Mouse (Mus musculus) neural tube, embryonic 12.5 days (tissue): ENCODE data around the gene Treml2. TPM values are rescaled to one million over a fixed set of nuclear protein-coding genes. Genes with fewer than 3 reads are reported as not detected.

Experiments used
- ATAC-seq: fragments of 200-750 bp; cut with Nextera tagmentation; 2 replicates; pipeline ENCODE4 v1.8.0; 2017; ENCODE audit warnings: low read depth, mild to moderate bottlenecking, moderate TSS enrichment, moderate library complexity; ENCODE audit not compliant: low FRiP score
- H3K27ac ChIP-seq: fragments of 300-500 bp; sonication (generic); 2 replicates; pipeline ENCODE4 v1.5.1; 2016
- H3K27me3 ChIP-seq: fragments of 300-500 bp; sonication (generic); replicated peaks from 2 replicates; pipeline ENCODE4 v1.6.1; 2016; ENCODE audit warnings: mild to moderate bottlenecking
- H3K36me3 ChIP-seq: fragments of 300-500 bp; sonication (generic); 2 replicates; pipeline ENCODE4 v1.6.1; 2016; ENCODE audit warnings: mild to moderate bottlenecking
- H3K4me1 ChIP-seq: fragments of 300-500 bp; sonication (generic); 2 replicates; pipeline ENCODE4 v1.6.1; 2016
- H3K4me2 ChIP-seq: fragments of 300-500 bp; sonication (generic); replicated peaks from 2 replicates; pipeline ENCODE4 v1.6.1; 2016; ENCODE audit warnings: mild to moderate bottlenecking
- H3K4me3 ChIP-seq: fragments of 300-500 bp; sonication (generic); 2 replicates; pipeline ENCODE4 v1.5.1; 2016
- H3K9ac ChIP-seq: fragments of 300-500 bp; sonication (generic); 2 replicates; pipeline ENCODE4 v1.6.1; 2016; ENCODE audit warnings: mild to moderate bottlenecking
- H3K9me3 ChIP-seq: fragments of 300-500 bp; sonication (generic); 2 replicates; pipeline ENCODE4 v1.6.1; 2016; ENCODE audit warnings: mild to moderate bottlenecking
- WGBS: fragments of 180-500 bp; shearing (Covaris S2); methylation state at CpG from one replicate; pipeline ENCODE4 v1.1.7; 2016; 5-methylcytosine and 5-hydroxymethylcytosine counted together
- polyA plus RNA-seq: library from polyadenylated mRNA; unstranded; fragments of >200 nt; fragmentation: Nextera tagmentation; extraction: Ambion mirVana; gene quantifications from 2 replicates; pipeline ENCODE4 v1.2.1, GENCODE M21; 2016

Gene Treml2
- polyA plus RNA-seq: 0.23 and 0.27 TPM in 2 replicates

GRCm38 (mm10) chr17:48299203-48299602, at the start of gene Treml2:
Gene Treml2 (plus strand): TSS chr17:48299498.
- H3K27ac ChIP-seq: no peak within 1 kb of the TSS

GRCm38 (mm10) chr17:48249501-48249900, 49.8 kb upstream of the Treml2 start:
- ATAC-seq: no peak
- WGBS: 89% methylated on average over 11 of the region's 11 CpGs

More at GRCm38 (mm10) chr17:48299203-48299602, at the start of gene Treml2:
- Histone ChIP-seq H3K27me3 (no peaks in the 10 kb centered on the region), H3K4me2 (no peak within 1 kb of the TSS), H3K4me3 (no peak within 1 kb of the TSS), H3K36me3 (no peaks in the 10 kb centered on the region), H3K9ac (no peak within 1 kb of the TSS), H3K9me3 (no peaks in the 10 kb centered on the region), H3K4me1 (no peaks in the 10 kb centered on the region)
- no peak for ATAC-seq
- WGBS: 38% methylated on average over 3 of the region's 4 CpGs

GRCm38 (mm10) chr17:48250631-48251030, 48.7 kb upstream of the Treml2 start:
- H3K27ac ChIP-seq: no peak overlapping the region
- H3K9ac ChIP-seq: no peak overlapping the region
- ATAC-seq: no peak
- H3K9me3 ChIP-seq: no peaks in the 10 kb centered on the region; the same call in 1 of the 2 replicates
- H3K4me1 ChIP-seq: no peaks in the 10 kb centered on the region
- 94% methylated on average over 7 of the region's 7 CpGs for WGBS
- no peak overlapping the region for H3K4me3 ChIP-seq
- H3K4me2 ChIP-seq: no peak overlapping the region
- H3K27me3 ChIP-seq: no peaks in the 10 kb centered on the region
- no peaks in the 10 kb centered on the region for H3K36me3 ChIP-seq

More at GRCm38 (mm10) chr17:48249501-48249900, 49.8 kb upstream of the Treml2 start:
- H3K27ac ChIP-seq: no peak overlapping the region
- H3K4me1 ChIP-seq: no peaks in the 10 kb centered on the region
- no peak overlapping the region for H3K4me2 ChIP-seq
- H3K36me3 ChIP-seq: no peaks in the 10 kb centered on the region
- no peak overlapping the region for H3K4me3 ChIP-seq
- no peaks in the 10 kb centered on the region; the same call in 1 of the 2 replicates for H3K9me3 ChIP-seq
- no peak overlapping the region for H3K9ac ChIP-seq
- no peaks in the 10 kb centered on the region for H3K27me3 ChIP-seq

- Histone ChIP-seq H3K36me3 (no peaks in the 10 kb centered on the region), H3K4me3 (no peak overlapping the region), H3K27me3 (no peaks in the 10 kb centered on the region), H3K4me1 (no peaks in the 10 kb centered on the region), H3K4me2 (no peak overlapping the region), H3K9ac (no peak overlapping the region), H3K9me3 (peaks cover 9% of the 10 kb centered on the region; the same call in 1 of the 2 replicates), H3K27ac (no peak overlapping the region)
- no peak for ATAC-seq
Measured at GRCm38 (mm10) chr17:48256575-48256974, 42.7 kb upstream of the Treml2 start.

GRCm38 (mm10) chr17:48261868-48262267, 37.4 kb upstream of the Treml2 start:
- Histone ChIP-seq H3K4me2 (no peak overlapping the region), H3K9me3 (peaks cover 9% of the 10 kb centered on the region; the same call in 1 of the 2 replicates), H3K27me3 (no peaks in the 10 kb centered on the region), H3K4me1 (peaks cover 7% of the 10 kb centered on the region), H3K9ac (no peak overlapping the region), H3K27ac (no peak overlapping the region), H3K36me3 (no peaks in the 10 kb centered on the region), H3K4me3 (no peak overlapping the region)
- no peak for ATAC-seq
- WGBS: 80% methylated on average over 2 of the region's 2 CpGs

GRCm38 (mm10) chr17:48263741-48264362, 35.4 kb upstream of the Treml2 start, which contains the start of gene Treml4:
Gene Treml4 (plus strand): TSS chr17:48264295.
- Histone ChIP-seq H3K4me3 (no peak within 1 kb of the TSS), H3K4me2 (no peak within 1 kb of the TSS), H3K9me3 (peaks cover 9% of the 10 kb centered on the region; the same call in 1 of the 2 replicates), H3K27me3 (no peaks in the 10 kb centered on the region), H3K9ac (no peak within 1 kb of the TSS), H3K4me1 (peaks cover 7% of the 10 kb centered on the region), H3K27ac (no peak within 1 kb of the TSS), H3K36me3 (no peaks in the 10 kb centered on the region)
- WGBS: 92% methylated on average over 3 of the region's 3 CpGs
- ATAC-seq: no peak

- H3K27ac ChIP-seq: no peak overlapping the region
- no peaks in the 10 kb centered on the region for H3K27me3 ChIP-seq
- H3K4me2 ChIP-seq: no peak overlapping the region
- no peak overlapping the region for H3K4me3 ChIP-seq
- H3K4me1 ChIP-seq: peaks cover 7% of the 10 kb centered on the region
- 92% methylated on average over 7 of the region's 7 CpGs for WGBS
- no peaks in the 10 kb centered on the region for H3K36me3 ChIP-seq
- peaks cover 3% of the 10 kb centered on the region; the same call in 1 of the 2 replicates for H3K9me3 ChIP-seq
- H3K9ac ChIP-seq: no peak overlapping the region
- ATAC-seq: no peak
Measured at GRCm38 (mm10) chr17:48264662-48265061, 34.6 kb upstream of the Treml2 start.

- Histone ChIP-seq H3K4me1 (peaks cover 7% of the 10 kb centered on the region), H3K27ac (no peak overlapping the region), H3K27me3 (no peaks in the 10 kb centered on the region; the same call in 1 of the 2 replicates), H3K9ac (no peak overlapping the region), H3K36me3 (no peaks in the 10 kb centered on the region), H3K4me2 (no peak overlapping the region), H3K9me3 (no peaks in the 10 kb centered on the region), H3K4me3 (no peak overlapping the region)
- peak; percentile 58 for ATAC-seq
- 8% methylated on average over 2 of the region's 2 CpGs for WGBS
Measured at GRCm38 (mm10) chr17:48266138-48266537, 33.2 kb upstream of the Treml2 start.

- Histone ChIP-seq H3K4me3 (no peak overlapping the region), H3K4me2 (no peak overlapping the region), H3K4me1 (peaks cover 7% of the 10 kb centered on the region), H3K27me3 (no peaks in the 10 kb centered on the region; the same call in 1 of the 2 replicates), H3K9me3 (no peaks in the 10 kb centered on the region), H3K9ac (no peak overlapping the region), H3K27ac (no peak overlapping the region), H3K36me3 (no peaks in the 10 kb centered on the region)
- ATAC-seq: peak; percentile 50; the same call in 1 of the 2 replicates
- WGBS: 20% methylated on average over 2 of the region's 2 CpGs
Measured at GRCm38 (mm10) chr17:48266610-48267304, 32.5 kb upstream of the Treml2 start.

GRCm38 (mm10) chr17:48267591-48267990, 31.7 kb upstream of the Treml2 start:
- Histone ChIP-seq H3K27me3 (no peaks in the 10 kb centered on the region; the same call in 1 of the 2 replicates), H3K36me3 (no peaks in the 10 kb centered on the region), H3K9me3 (no peaks in the 10 kb centered on the region), H3K4me2 (no peak overlapping the region), H3K4me1 (peaks cover 7% of the 10 kb centered on the region), H3K9ac (no peak overlapping the region), H3K27ac (no peak overlapping the region), H3K4me3 (no peak overlapping the region)
- WGBS: 66% methylated on average over 1 of the region's 1 CpGs
- no peak for ATAC-seq

GRCm38 (mm10) chr17:48268276-48268675, 31.0 kb upstream of the Treml2 start:
- no peak overlapping the region for H3K27ac ChIP-seq
- H3K4me2 ChIP-seq: no peak overlapping the region
- no peak for ATAC-seq
- H3K4me3 ChIP-seq: no peak overlapping the region
- H3K9ac ChIP-seq: no peak overlapping the region
- H3K4me1 ChIP-seq: peaks cover 7% of the 10 kb centered on the region
- H3K36me3 ChIP-seq: no peaks in the 10 kb centered on the region
- no peaks in the 10 kb centered on the region; the same call in 1 of the 2 replicates for H3K27me3 ChIP-seq
- H3K9me3 ChIP-seq: no peaks in the 10 kb centered on the region

- Histone ChIP-seq H3K27ac (no peak overlapping the region), H3K4me1 (peaks cover 7% of the 10 kb centered on the region), H3K4me3 (no peak overlapping the region), H3K36me3 (no peaks in the 10 kb centered on the region), H3K9ac (no peak overlapping the region), H3K4me2 (no peak overlapping the region), H3K9me3 (no peaks in the 10 kb centered on the region), H3K27me3 (no peaks in the 10 kb centered on the region; the same call in 1 of the 2 replicates)
- ATAC-seq: no peak
- 80% methylated on average over 4 of the region's 4 CpGs for WGBS
Measured at GRCm38 (mm10) chr17:48269833-48270232, 29.5 kb upstream of the Treml2 start.
